Mouse (Mus musculus): ENCODE results near the gene Xylt1.

The Xylt1 gene

DNA sequence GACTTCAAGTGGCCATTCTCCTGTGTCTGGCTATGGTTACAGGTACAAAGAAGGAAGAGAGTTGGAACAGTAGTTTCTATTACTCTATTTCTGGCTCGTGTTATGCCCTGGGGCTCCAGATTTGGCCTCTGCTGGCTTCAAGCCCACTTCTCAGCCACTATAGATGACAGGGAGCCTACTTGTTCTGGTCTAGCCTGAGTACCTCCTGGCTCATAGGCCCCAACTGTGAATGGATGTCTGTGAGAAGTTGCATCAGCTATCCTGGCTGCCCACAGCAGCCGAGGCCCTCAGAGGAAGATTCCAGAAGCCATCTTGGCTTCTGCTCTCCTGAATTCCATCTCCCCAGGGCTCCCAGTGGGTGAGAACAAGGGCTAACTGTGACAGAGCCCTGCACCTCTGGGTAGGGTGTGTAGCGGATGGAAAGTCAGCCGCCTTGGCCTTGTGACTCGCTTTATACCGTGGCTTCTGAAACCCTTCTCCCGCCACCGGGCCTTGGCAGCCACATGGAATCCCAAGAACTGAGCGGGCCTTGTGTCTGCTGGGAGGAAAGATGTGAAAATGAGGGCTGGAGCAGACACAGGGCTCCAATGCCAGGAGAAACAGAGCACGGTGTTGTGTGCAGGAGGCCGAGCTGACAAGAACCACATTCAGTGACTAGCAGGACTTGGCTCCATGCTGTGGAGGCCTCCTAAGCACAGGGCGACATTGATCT is 55.1 kb downstream of the Xylt1 start:
- no peak for DNase-seq (ENCODE audit: low read depth, low spot score)

GRCm38 (mm10) chr7:117436892-117437291 is 56.1 kb downstream of the Xylt1 start:
- DNase-seq (ENCODE audit: low read depth, low spot score) = no peak

DNA sequence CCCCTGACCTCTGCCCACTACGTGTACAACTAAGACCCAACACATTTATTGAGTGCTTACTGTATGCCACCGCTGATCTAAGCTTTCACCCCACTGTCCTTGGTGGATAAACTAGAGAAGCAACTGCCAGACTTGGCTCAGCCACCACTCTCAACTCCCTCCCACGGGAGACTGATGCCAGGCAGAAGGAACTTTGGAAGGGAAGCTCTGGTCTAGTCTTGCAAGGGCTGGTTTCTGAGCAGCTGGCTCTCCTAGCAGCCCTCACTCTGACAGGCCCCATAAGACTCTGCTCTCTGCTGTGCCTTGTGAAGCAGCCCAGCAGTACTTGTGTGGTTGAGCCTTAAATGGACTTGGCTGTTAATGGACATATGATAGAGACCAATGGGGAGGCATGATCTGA is 60.2 kb downstream of the Xylt1 start:
- DNase-seq (ENCODE audit: low read depth, low spot score) = no peak

DNA sequence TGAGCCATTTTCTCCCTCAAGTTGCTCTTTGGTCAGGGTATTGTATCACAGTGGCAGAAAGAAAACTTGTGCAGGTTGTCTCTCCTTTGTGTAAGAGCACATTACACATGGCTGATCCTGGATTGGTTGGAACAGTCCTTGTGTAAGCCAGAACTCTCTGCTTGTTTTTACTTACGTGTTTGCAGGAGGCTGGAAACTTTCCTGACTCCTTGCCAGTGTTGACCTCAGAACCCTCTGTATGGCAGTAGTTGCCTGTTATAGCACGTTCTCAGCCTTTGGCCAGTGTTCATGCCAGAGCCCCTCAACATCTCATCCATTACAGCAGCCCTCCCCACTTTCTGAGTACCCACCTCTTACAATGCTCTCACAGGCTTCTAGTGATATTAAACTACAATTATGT is 61.9 kb downstream of the Xylt1 start:
- no peak for DNase-seq (ENCODE audit: low read depth, low spot score)

GRCm38 (mm10) chr7:117443215-117443614 is 62.4 kb downstream of the Xylt1 start:
- DNase-seq (ENCODE audit: low read depth, low spot score) = no peak

DNA sequence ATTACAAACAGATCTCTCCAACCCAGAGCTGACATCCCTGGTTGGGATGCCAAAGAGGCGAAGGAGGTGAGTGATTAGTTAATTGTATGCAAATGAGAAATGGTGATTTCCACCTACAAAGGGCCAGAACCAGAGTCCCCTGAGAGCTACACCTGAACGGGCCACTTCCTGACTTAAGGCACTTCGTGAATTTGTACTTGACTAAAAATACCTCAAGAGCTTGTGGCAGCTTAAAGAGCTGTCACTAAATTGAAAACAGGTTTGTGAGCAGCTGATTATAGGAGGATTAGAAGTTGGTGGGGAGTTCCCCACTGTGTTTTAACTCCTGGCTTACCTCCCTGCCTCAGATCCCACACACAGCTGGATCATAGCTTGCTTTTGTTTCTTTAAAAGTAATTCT is 64.7 kb downstream of the Xylt1 start:
- DNase-seq (ENCODE audit: low read depth, low spot score) = no peak

DNA sequence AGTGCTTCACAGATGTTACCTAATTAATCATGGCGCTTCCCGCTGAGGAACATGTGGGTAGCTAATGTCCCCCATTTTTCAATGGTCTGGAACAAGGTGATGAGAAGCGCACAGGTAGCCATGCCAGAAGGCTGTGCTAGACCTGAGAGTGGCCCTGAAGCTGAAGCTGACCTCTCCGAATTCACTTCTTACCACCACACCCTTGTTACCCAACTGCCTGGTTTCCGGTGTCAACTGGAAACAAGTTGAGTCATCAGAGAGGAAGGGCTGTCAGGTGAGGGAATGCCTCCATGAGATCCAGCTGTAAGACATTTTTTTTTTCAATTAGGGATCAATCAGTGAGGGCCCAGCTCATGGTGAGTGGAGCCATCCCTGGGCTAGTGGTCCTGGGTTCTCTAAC is 68.8 kb downstream of the Xylt1 start:
- DNase-seq (ENCODE audit: low read depth, low spot score) = no peak

- DNase-seq (ENCODE audit: low read depth, low spot score) = no peak
Measured at GRCm38 (mm10) chr7:117451212-117451611, 70.4 kb downstream of the Xylt1 start.

DNA sequence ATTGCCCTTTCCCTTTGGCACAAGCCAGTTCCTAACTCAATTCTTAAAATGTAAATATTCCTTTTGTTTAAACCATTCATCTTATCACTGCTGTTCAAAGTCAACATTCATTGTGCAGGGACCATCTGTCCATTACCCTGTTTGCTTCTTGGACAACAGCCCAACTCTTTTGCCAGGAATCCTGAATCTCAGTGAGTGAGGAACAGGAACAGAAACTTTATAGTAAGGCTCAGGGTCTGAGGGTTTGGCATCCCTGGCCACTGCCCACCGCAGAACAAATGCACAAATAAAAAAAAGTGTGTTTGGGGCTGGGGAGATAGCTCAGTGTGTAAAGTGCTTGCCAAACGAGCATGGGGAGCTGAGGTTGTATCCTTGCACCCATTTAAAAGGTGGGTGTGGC is 71.5 kb downstream of the Xylt1 start:
- no peak for DNase-seq (ENCODE audit: low read depth, low spot score)

DNA sequence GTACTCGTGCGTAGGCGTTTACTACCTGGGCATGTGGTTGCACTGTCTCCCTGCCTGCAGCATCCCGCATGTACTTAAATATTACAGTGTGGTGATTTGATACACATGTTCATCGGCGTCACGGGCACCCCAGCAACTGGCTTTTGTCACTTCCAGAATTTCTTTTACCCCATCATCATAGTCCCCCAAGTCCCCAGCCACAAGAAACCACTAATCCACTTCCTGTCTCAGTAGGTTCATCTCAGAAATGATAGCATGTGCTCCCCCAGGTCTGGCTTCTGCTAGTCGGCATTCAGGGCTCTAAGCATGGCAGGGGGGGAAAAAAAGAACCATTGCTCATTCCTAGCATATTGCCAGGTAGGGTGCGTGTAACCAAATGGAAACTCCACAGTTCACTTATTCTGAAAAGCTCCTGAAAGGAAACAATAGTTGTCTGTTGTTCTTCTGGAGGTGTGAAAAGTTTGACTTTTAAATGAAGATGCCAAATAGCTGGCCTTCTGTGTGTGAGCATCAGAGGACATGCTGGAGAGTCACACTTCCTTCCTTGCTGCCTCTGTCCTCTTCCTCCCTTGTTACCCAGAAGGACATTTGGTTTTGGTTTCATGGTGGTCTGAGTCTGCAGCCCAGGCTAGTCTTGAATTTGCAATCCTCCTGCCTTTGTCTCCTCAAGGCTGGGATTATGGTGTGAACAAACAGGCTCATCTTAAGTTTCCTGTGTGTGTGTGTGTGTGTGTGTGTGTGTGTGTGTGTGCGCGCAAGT is 74.2 kb downstream of the Xylt1 start:
- no peak for DNase-seq (ENCODE audit: low read depth, low spot score)

- DNase-seq (ENCODE audit: low read depth, low spot score) = no peak
Measured at GRCm38 (mm10) chr7:117462196-117462935, 81.6 kb downstream of the Xylt1 start.

DNA sequence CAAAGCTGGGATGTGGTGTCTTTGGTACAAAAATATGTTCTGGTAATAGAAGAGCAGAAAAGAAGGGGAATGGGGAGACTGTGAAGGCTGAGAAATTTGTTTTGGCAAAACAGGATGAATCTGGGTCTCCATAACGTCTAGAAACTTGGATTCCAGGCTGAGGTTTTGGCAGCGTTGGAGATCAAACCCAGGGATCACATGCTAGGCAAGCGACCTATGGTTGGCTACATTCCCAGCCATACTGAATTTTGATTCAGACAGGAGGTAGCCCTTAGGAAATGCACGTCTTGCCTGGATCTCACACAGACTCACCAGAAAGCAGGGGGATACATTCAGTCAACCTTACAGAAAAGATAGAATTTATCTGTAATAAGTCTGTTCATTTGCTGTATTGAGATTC is 84.2 kb downstream of the Xylt1 start:
- no peak for DNase-seq (ENCODE audit: low read depth, low spot score)

DNA sequence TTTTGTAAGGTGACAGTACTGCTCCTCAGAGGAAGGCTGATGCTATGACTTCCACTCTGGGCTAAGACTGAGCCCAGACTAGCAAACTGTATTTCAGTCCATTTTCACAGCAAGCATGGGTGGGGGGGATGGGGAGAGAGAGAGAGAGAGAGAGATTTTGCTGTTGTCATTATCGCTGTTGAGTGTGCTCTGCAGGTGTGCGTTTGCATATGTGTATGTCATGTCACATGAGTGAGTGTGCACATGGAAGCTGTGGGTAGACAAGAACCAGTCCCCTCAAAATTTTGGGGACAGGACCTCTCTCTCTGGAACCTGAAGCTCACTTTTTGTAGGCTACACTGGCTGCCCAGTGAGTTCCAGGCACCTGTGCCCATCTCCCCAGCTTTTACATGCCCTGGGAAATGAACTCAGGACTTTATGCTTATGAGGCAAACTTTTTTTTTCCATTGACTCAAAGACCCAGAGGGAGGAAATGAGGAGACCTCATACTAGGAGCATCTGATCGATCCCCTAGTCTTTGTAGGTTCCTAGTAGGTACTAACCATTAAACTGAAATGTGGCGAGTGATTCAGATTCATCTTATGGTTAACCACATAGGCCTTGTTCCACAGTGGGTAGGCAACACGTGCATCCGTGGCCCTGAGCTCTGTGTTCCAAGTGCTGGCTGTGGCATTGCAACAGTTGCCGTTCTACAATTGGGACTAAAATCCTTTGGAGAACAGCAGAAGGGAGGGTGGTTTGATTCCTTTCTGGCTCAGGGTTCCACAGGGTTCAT is 85.4 kb downstream of the Xylt1 start:
- DNase-seq (ENCODE audit: low read depth, low spot score) = no peak

GRCm38 (mm10) chr7:117470243-117470802 is 89.5 kb downstream of the Xylt1 start:
- DNase-seq (ENCODE audit: low read depth, low spot score) = no peak

DNA sequence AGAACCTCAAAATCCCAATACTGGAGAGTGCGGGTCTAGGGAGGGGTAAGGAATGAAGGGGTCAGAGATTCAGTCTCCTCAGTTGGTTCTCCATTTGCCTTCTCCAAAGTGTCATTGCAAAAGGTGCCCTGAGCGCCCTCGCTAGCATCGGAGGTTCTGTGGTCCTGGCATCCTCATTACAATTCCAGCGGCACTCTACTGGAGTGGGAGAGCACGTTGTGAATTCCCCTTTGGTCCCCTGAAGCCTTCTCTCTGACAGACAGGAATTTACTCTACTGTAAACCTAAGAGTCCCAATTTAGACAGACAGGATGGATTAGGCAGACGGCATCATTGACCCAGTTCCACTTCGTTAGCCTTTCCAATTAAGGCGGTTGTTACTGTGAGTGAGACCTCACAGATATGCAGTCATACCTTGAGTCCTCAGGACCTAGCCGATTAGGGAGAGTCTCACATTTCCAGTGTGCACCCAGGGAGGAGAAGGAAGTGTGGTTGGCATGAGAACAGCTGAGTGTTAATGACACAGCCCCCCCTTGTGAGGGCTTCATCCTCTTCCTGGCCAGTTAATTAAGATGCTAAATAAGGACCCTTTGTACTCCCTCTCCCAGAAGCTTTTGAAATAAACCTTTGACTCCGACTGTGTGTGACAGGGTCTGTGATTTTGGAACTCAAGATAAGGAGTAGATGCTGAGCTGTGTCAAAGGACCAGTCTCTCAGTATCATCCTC is 91.4 kb downstream of the Xylt1 start:
- DNase-seq (ENCODE audit: low read depth, low spot score) = peak; percentile 46

DNA sequence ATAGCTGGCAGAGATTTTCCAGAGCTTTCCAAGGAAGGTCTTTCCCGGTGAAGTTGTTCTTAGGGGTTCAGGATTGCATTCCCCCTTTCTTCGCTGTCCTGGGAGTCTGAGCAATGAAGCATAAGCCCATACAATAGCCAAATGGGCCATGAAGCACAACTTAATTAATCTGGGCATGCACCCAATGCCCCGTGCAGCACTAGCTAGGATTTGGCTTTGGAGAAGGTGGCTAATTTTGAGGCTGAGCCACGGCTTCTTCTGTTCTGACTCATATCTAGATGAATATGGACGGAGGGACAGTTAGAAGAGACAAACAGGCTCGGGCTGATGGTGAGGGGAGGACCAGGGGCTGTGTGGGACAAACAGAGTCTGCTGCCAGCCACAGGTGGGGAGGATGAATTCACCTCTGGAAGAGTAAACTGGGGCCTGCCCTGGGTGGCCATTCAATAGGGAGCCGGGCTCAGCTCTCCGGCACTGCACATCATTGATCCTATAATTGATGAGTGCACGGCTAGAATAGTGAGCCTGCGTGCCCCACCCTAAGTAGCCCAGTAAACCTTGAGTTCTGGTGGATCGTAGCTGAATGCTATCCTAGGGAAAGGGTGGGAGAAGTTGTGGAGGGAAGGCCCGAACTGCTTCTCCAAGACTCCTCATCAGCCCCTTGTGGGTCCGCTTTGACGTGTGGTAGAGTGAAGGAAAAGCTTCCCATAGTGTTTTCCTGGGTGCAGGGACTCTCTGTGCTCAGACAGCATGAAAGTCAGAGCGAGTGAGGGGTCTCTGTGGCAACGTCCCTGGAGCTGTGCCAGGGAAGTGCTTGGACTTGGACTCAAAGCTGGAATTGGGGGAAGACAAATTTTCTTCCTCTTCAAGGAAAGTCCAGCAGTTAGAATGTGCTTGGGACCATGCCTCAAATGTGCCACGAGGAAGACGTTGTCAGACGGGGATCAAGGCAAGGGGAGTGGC is 92.3 kb downstream of the Xylt1 start:
- no peak for DNase-seq (ENCODE audit: low read depth, low spot score)

DNA sequence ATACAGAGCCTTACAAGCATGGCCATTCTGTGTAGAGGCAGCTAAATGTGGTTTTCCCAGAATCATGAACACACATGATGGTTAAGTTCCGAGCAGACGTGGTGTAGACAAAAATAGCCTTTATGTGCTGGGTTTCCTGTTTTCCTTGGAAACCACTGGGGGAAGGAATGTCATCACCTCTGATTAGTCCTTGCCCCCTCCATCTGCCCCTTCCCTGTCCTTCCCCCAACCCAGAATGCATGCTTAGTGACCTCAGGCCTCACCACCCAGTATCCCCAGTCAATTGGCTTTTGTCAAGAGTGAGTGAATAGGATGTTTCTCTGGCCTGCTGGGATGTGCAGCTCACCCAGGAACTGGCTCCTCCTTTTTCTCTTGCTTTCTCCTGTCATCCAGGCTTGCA is 93.5 kb downstream of the Xylt1 start:
- no peak for DNase-seq (ENCODE audit: low read depth, low spot score)

- DNase-seq (ENCODE audit: low read depth, low spot score) = no peak
Measured at GRCm38 (mm10) chr7:117475106-117475505, 94.3 kb downstream of the Xylt1 start.

DNA sequence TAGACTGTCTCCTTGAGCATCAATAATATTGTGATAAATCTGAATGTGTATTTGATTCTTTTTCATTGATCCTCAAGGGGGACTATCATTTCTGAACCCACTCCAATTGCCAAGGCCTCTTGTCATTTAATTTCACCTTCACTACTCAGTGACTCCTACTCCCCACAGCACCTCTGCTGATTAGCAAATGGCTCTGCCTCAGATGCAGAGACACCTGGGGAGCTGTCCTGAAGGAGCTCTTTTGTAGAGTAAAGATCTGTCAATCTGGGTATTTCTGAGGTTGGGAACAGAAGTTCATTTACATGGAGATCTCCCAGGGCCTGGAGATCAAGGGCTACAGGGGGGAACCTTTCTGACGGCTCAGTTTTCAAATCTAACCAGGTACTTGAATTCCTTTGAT is 98.2 kb downstream of the Xylt1 start:
- DNase-seq (ENCODE audit: low read depth, low spot score) = peak; percentile 3

GRCm38 (mm10) chr7:117480831-117481230 is 100.1 kb downstream of the Xylt1 start:
- DNase-seq (ENCODE audit: low read depth, low spot score) = no peak
